Mouse (Mus musculus) layer of hippocampus, adult 9-11 months (tissue): Measurements from ENCODE around the gene Mmp9.

Source experiments
- DNase-seq: peaks from one replicate; pipeline ENCODE4 v3.0.0; 2022

The Mmp9 gene

GRCm38 (mm10) chr2:164912749-164913427 is 27.7 kb upstream of the Mmp9 start:
- no peak for DNase-seq

GRCm38 (mm10) chr2:164913428-164913786 is 27.2 kb upstream of the Mmp9 start:
- DNase-seq = peak; percentile 61

- no peak for DNase-seq
Measured at GRCm38 (mm10) chr2:164916820-164917219, 23.8 kb upstream of the Mmp9 start.

GRCm38 (mm10) chr2:164917371-164917770 is 23.2 kb upstream of the Mmp9 start:
- DNase-seq = no peak

- no peak for DNase-seq
Measured at GRCm38 (mm10) chr2:164918325-164918724, 22.3 kb upstream of the Mmp9 start.

- no peak for DNase-seq
Measured at GRCm38 (mm10) chr2:164921984-164922383, 18.6 kb upstream of the Mmp9 start.

GRCm38 (mm10) chr2:164923291-164923690 is 17.3 kb upstream of the Mmp9 start:
- DNase-seq = no peak

GRCm38 (mm10) chr2:164924100-164924857 is 16.3 kb upstream of the Mmp9 start:
- DNase-seq = peak; percentile 90

- no peak for DNase-seq
Measured at GRCm38 (mm10) chr2:164930706-164931581, 9.6 kb upstream of the Mmp9 start.

GRCm38 (mm10) chr2:164933534-164933933 is 7.0 kb upstream of the Mmp9 start:
- no peak for DNase-seq

- no peak for DNase-seq
Measured at GRCm38 (mm10) chr2:164935991-164936390, 4.6 kb upstream of the Mmp9 start.

- DNase-seq = peak; percentile 61
Measured at GRCm38 (mm10) chr2:164938146-164939091, 2.2 kb upstream of the Mmp9 start.

GRCm38 (mm10) chr2:164939106-164939505 is 1.5 kb upstream of the Mmp9 start:
- no peak for DNase-seq

- no peak for DNase-seq
Measured at GRCm38 (mm10) chr2:164942692-164943290, 2.2 kb downstream of the Mmp9 start.

- DNase-seq = no peak
Measured at GRCm38 (mm10) chr2:164947506-164947905, 6.9 kb downstream of the Mmp9 start.

GRCm38 (mm10) chr2:164947930-164948329 is 7.3 kb downstream of the Mmp9 start:
- no peak for DNase-seq

GRCm38 (mm10) chr2:164948962-164949361 is 8.4 kb downstream of the Mmp9 start:
- DNase-seq = no peak

GRCm38 (mm10) chr2:164950501-164950900 is 9.9 kb downstream of the Mmp9 start:
- no peak for DNase-seq

- no peak for DNase-seq
Measured at GRCm38 (mm10) chr2:164951745-164952144, 11.2 kb downstream of the Mmp9 start.

GRCm38 (mm10) chr2:164952448-164952847 is 11.9 kb downstream of the Mmp9 start:
- DNase-seq = no peak

GRCm38 (mm10) chr2:164953224-164953623 is 12.6 kb downstream of the Mmp9 start:
- DNase-seq = peak; percentile 42

- DNase-seq = no peak
Measured at GRCm38 (mm10) chr2:164955725-164956124, 15.1 kb downstream of the Mmp9 start.
